Mouse (Mus musculus): ENCODE results near the gene Slc25a45. TPM values are rescaled to one million over a fixed set of nuclear protein-coding genes. Genes with fewer than 3 reads are reported as not detected.

Slc25a45 gene
- polyA plus RNA-seq, 1 experiment from 2014 or later, result 2.0 TPM

- ATAC-seq (ENCODE audit: insufficient number of reproducible peaks, insufficient read depth, low FRiP score, low TSS enrichment), result no peak
- H3K27me3 ChIP-seq, result 0 out of 2 replicates have a peak, but pooled peaks cover 10% of the 10 kb centered on the region
- no peaks in the 10 kb centered on the region for H3K9me3 ChIP-seq
- H3K4me2 ChIP-seq (replicated peaks), result no peak overlapping the region
- 71% methylated on average over 6 of the region's 6 CpGs for WGBS
- H3K9ac ChIP-seq, result no peak overlapping the region
- no peak overlapping the region for H3K27ac ChIP-seq
- no peaks in the 10 kb centered on the region for H3K36me3 ChIP-seq
- H3K4me1 ChIP-seq, result peaks cover 14% of the 10 kb centered on the region; the same call in 1 of the 2 replicates
- no peak overlapping the region for H3K4me3 ChIP-seq
These were observed 50.5 kb downstream of the Slc25a45 start for GRCm38 (mm10) chr19:5928104-5928503.

DNA sequence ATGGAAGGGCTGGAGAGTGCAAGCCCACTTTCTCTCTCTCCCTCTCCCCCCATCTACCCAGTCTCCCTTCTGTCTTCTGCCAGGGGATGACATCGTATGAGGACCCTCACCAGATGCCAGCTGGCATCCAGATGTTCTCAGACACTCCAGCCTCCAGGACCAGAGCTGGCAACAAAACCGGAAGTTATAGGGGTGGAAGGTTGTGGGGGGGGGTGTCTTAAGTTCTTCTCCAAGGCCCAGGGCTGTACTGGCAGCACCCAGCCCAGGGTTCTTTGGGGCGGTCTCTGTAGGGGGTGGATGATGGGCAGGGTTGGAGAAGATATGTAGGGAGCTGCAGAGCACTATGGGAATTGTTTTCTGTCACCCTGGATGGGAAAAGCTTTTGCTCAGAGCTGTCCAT, 50.9 kb downstream of the Slc25a45 start:
- H3K36me3 ChIP-seq, result no peaks in the 10 kb centered on the region

GRCm38 (mm10) chr19:5929634-5930596, 52.3 kb downstream of the Slc25a45 start:
- no peak overlapping the region for H3K9ac ChIP-seq
- H3K4me1 ChIP-seq, result peaks cover 14% of the 10 kb centered on the region; the same call in 1 of the 2 replicates
- 71% methylated on average over 14 of the region's 14 CpGs for WGBS
- no peak overlapping the region for H3K4me2 ChIP-seq (replicated peaks)
- no peaks in the 10 kb centered on the region for H3K36me3 ChIP-seq
- no peaks in the 10 kb centered on the region for H3K9me3 ChIP-seq
- H3K27me3 ChIP-seq, result 0 out of 2 replicates have a peak, but pooled peaks cover 10% of the 10 kb centered on the region
- H3K27ac ChIP-seq, result no peak overlapping the region
- no peak overlapping the region for H3K4me3 ChIP-seq
- no peak for ATAC-seq (ENCODE audit: insufficient number of reproducible peaks, insufficient read depth, low FRiP score, low TSS enrichment)

More for the DNA sequence above, 50.9 kb downstream of the Slc25a45 start:
- Histone ChIP-seq H3K9ac (no peak overlapping the region), H3K9me3 (no peaks in the 10 kb centered on the region), H3K27me3 (0 out of 2 replicates have a peak, but pooled peaks cover 10% of the 10 kb centered on the region), H3K4me1 (peaks cover 14% of the 10 kb centered on the region; the same call in 1 of the 2 replicates), H3K4me3 (no peak overlapping the region), H3K27ac (no peak overlapping the region), H3K4me2 (replicated peaks) (no peak overlapping the region)
- ATAC-seq (ENCODE audit: insufficient number of reproducible peaks, insufficient read depth, low FRiP score, low TSS enrichment), result no peak
- 43% methylated on average over 3 of the region's 3 CpGs for WGBS

DNA sequence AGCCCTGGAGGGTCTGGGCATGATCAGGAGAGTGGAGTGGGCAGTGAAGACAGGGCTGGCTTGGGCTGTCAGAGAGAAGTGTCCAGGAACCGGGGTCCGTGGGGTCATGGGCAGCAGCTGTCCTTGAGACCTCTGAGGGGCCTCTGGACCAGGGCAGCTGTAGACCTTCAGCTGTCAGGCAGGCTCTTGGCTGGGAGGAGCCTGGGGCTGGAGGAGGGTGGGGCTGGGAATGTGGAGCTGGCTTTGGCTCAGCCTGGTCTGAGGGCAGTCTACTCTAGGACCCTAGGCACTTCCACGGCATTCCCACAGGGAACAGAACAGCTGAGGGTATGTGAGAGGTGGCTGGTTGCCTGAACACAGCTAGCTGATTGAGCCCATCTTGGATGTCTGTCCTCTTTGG, 57.7 kb downstream of the Slc25a45 start:
- Histone ChIP-seq H3K36me3 (0 out of 2 replicates have a peak, but pooled peaks cover 6% of the 10 kb centered on the region), H3K4me2 (replicated peaks) (no peak overlapping the region), H3K9me3 (no peaks in the 10 kb centered on the region), H3K27ac (no peak overlapping the region), H3K27me3 (no peaks in the 10 kb centered on the region), H3K4me3 (no peak overlapping the region), H3K4me1 (0 out of 2 replicates have a peak, but pooled peaks cover 4% of the 10 kb centered on the region), H3K9ac (no peak overlapping the region)
- WGBS, result 44% methylated on average over 3 of the region's 3 CpGs
- no peak for ATAC-seq (ENCODE audit: insufficient number of reproducible peaks, insufficient read depth, low FRiP score, low TSS enrichment)

Other genes with a start within 250 kb of the Slc25a45 start
- gene Rela, start 240.3 kb upstream of the Slc25a45 start, polyA plus RNA-seq (2016; fragmentation: Nextera tagmentation; extraction: Ambion mirVana), result 46.5 and 49.3 TPM in 2 replicates
- 27.0 and 28.7 TPM in 2 replicates for gene Sipa1, start 214.1 kb upstream of the Slc25a45 start, polyA plus RNA-seq (2016; fragmentation: Nextera tagmentation; extraction: Ambion mirVana)
- gene Map3k11, start 189.1 kb upstream of the Slc25a45 start, polyA plus RNA-seq (2016; fragmentation: Nextera tagmentation; extraction: Ambion mirVana), result 24.7 and 26.0 TPM in 2 replicates
- 33.1 and 37.9 TPM in 2 replicates for gene Pcnx3, start 188.9 kb upstream of the Slc25a45 start, polyA plus RNA-seq (2016; fragmentation: Nextera tagmentation; extraction: Ambion mirVana)
- 0.24 TPM in 1 of 2 replicates, not detected in the other for gene Kcnk7, start 173.4 kb upstream of the Slc25a45 start, polyA plus RNA-seq (2016; fragmentation: Nextera tagmentation; extraction: Ambion mirVana)
- gene Ehbp1l1, start 151.5 kb upstream of the Slc25a45 start, polyA plus RNA-seq (2016; fragmentation: Nextera tagmentation; extraction: Ambion mirVana), result 14.4 TPM in 2 replicates
- 143 and 150 TPM in 2 replicates for gene Fam89b, start 148.2 kb upstream of the Slc25a45 start, polyA plus RNA-seq (2016; fragmentation: Nextera tagmentation; extraction: Ambion mirVana)
- gene Ltbp3, start 136.9 kb upstream of the Slc25a45 start, polyA plus RNA-seq (2016; fragmentation: Nextera tagmentation; extraction: Ambion mirVana), result 25.3 and 27.0 TPM in 2 replicates
- gene Scyl1, start 106.4 kb upstream of the Slc25a45 start, polyA plus RNA-seq (2016; fragmentation: Nextera tagmentation; extraction: Ambion mirVana), result 78.8 and 80.0 TPM in 2 replicates
- 35.3 and 41.4 TPM in 2 replicates for gene Frmd8, start 2.5 kb upstream of the Slc25a45 start, polyA plus RNA-seq (2016; fragmentation: Nextera tagmentation; extraction: Ambion mirVana)
- gene Tigd3, start 16.3 kb downstream of the Slc25a45 start, polyA plus RNA-seq (2016; fragmentation: Nextera tagmentation; extraction: Ambion mirVana), result 5.3 and 6.3 TPM in 2 replicates
- gene Dpf2, start 35.2 kb downstream of the Slc25a45 start, polyA plus RNA-seq (2016; fragmentation: Nextera tagmentation; extraction: Ambion mirVana), result 192 and 207 TPM in 2 replicates
- 3.6 and 4.2 TPM in 2 replicates for gene Cdc42ep2, start 47.0 kb downstream of the Slc25a45 start, polyA plus RNA-seq (2016; fragmentation: Nextera tagmentation; extraction: Ambion mirVana)
- gene Pola2, start 86.4 kb downstream of the Slc25a45 start, polyA plus RNA-seq (2016; fragmentation: Nextera tagmentation; extraction: Ambion mirVana), result 80.5 and 82.9 TPM in 2 replicates
- not detected in 2 replicates for gene Slc22a20, start 108.3 kb downstream of the Slc25a45 start, polyA plus RNA-seq (2016; fragmentation: Nextera tagmentation; extraction: Ambion mirVana)
- gene Capn1, start 138.1 kb downstream of the Slc25a45 start, polyA plus RNA-seq (2016; fragmentation: Nextera tagmentation; extraction: Ambion mirVana), result 7.0 and 7.7 TPM in 2 replicates
- 26.4 and 29.8 TPM in 2 replicates for gene Syvn1, start 168.8 kb downstream of the Slc25a45 start, polyA plus RNA-seq (2016; fragmentation: Nextera tagmentation; extraction: Ambion mirVana)
- gene Mrpl49, start 180.0 kb downstream of the Slc25a45 start, polyA plus RNA-seq (2016; fragmentation: Nextera tagmentation; extraction: Ambion mirVana), result 79.3 and 79.4 TPM in 2 replicates
- 703 and 704 TPM in 2 replicates for gene Fau, start 180.0 kb downstream of the Slc25a45 start, polyA plus RNA-seq (2016; fragmentation: Nextera tagmentation; extraction: Ambion mirVana)
- 38.1 and 39.3 TPM in 2 replicates for gene Znhit2, start 183.4 kb downstream of the Slc25a45 start, polyA plus RNA-seq (2016; fragmentation: Nextera tagmentation; extraction: Ambion mirVana)
- gene Tm7sf2, start 190.6 kb downstream of the Slc25a45 start, polyA plus RNA-seq (2016; fragmentation: Nextera tagmentation; extraction: Ambion mirVana), result 31.9 and 33.2 TPM in 2 replicates
- 76.0 and 78.4 TPM in 2 replicates for gene Vps51, start 199.4 kb downstream of the Slc25a45 start, polyA plus RNA-seq (2016; fragmentation: Nextera tagmentation; extraction: Ambion mirVana)
- gene Tmem262, start 202.2 kb downstream of the Slc25a45 start, polyA plus RNA-seq (2016; fragmentation: Nextera tagmentation; extraction: Ambion mirVana), result not detected in 2 replicates
- gene Gm28374, start 204.4 kb downstream of the Slc25a45 start, polyA plus RNA-seq (2016; fragmentation: Nextera tagmentation; extraction: Ambion mirVana), result 1.2 and 2.0 TPM in 2 replicates
- gene Zfpl1, start 207.1 kb downstream of the Slc25a45 start, polyA plus RNA-seq (2016; fragmentation: Nextera tagmentation; extraction: Ambion mirVana), result 75.5 and 80.8 TPM in 2 replicates
- 40.6 TPM in 2 replicates for gene Cdca5, start 207.2 kb downstream of the Slc25a45 start, polyA plus RNA-seq (2016; fragmentation: Nextera tagmentation; extraction: Ambion mirVana)
- gene AC131692.1, start 216.6 kb downstream of the Slc25a45 start, polyA plus RNA-seq (2016; fragmentation: Nextera tagmentation; extraction: Ambion mirVana), result 0.43 and 0.50 TPM in 2 replicates
- gene Naaladl1, start 228.0 kb downstream of the Slc25a45 start, polyA plus RNA-seq (2016; fragmentation: Nextera tagmentation; extraction: Ambion mirVana), result 0.55 and 0.64 TPM in 2 replicates
- gene Sac3d1, start 240.8 kb downstream of the Slc25a45 start, polyA plus RNA-seq (2016; fragmentation: Nextera tagmentation; extraction: Ambion mirVana), result 55.6 and 58.8 TPM in 2 replicates